Mouse (Mus musculus): ENCODE measurements at regions not wholly inside any gene's neighbourhood (a gene's known extent, or its start where the extent isn't known, plus 50 kb on each side); places are given as distances from the start of the nearest gene placed in this dataset.

DNA sequence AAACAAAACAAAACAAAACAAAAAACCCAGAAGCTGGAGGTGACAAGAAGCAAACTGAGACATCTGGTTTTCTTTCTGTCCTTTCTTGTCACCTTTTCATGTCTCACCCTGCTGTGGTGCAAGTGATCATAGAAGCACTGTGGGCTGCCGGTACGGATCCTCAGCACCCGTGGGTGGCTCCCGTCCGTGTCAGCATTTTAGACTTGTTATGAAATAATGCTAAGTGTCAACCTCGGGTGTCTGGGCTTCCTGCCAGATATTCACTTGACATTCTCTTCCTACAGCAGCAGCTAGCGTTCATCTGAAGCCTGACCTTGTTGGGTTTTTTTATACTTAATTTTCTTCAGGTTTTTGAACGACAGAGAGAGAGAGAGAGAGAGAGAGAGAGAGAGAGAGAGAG, 404.7 kb downstream of the Pla2g4a start:
- DNase-seq, result peak; percentile 45

DNA sequence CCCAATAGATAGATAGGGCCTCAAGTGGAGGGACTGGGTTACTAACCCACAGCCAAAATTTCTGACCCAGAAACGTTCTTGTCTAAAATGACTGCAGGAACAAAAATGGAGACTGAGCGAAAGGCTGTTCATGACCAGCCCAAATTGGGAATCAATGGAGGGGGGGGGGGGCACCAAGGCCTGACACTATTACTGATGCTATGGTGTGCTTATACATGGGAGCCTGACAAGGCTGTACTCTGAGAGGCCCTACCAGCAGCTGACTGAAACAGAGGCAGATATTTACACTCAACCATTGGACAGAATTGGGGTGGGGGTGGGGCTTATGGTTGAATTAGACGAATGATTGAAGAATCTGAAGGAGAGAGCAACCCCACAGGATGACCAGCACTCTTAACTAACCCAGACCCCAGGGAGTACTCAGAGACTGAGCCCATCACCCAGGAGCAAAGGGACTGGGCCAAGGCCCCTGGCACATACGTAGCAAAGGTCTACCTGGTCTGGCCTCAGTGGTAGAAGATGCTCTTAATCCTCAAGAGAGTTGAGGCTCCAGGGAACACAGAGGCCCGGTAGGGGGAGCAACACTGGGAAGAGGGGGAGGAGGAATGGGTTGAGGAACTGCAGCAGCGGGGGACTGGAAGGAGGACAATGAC, 405.6 kb downstream of the Pla2g4a start:
- no peak for DNase-seq

DNA sequence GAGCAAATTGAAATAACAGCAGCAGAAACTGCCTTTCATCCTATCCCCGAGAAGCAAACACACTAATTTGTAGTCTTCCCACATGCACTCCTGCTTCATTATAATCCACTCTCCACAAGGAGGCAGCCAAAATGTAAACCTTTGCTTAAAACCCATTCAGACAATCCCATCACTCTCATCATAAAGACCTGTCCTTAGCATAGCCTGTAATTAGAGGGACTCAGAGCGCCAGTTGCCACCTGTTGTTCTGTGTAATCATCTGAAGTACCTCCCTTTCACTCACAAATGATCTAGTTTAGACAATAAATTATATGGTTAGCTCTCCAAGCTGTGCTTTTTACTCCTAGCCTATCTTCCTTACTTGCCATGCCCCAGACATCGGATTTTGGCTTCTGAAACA, 415.0 kb downstream of the Pla2g4a start:
- no peak for DNase-seq

DNA sequence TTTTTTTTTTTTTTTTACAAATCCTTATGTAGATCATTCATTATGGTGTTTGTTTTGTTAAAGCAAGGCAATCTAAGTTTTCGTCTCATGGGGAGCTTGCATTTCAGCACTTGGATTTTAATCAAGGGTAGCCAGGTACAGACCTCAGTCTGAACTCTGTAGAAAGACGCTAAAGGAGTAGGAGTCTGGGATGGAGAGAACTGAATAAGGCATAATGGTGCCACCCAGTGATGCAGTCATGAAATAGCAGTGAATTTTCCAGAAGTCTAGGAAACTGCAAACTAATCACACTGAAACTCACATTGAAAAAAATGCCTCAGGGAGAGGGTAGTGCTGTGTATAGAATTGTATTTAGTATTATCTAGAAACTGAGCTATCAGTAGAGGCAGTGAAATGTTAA, 419.7 kb downstream of the Pla2g4a start:
- DNase-seq, result no peak

DNA sequence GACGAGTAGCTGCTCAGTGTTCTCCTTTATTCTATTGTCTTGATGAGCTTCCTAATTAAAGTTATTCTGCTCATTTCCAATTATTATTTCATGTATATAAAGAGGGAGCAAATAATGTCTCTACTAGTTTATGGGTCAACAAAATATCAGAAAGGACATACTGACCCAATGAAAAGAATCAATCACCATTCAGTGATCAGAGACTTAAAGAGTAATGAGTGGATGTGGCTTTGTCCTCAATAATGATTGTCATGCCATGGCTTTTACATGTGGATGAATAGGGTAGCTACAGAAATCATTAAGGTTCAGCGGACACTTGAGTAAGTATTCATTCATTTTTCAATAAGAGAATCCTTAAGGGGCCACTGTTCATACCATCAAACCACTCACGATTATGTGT, 427.4 kb downstream of the Pla2g4a start:
- DNase-seq, result no peak
